Mouse (Mus musculus): ENCODE results near the gene Rgs17.

DNA sequence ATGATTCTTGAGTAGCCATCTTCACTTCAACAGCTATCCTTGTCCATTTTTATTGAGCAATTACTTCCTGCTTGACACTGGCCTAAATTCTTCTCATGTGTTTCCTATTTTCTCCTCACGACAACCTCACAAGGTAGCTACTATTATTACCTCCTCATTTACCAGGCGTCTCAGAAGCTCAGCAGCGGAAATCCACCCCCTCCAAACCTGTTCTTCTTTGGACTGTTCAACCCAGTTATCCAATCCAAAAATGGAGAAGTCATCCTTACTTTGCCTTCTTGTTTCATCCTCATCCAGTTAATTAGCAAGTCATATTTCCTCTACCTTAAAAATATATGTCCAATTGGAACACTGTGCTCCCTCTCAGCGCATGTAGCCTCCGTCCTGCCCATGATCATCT lies 2.1 kb upstream of the Rgs17 start:
- TF ChIP-seq EP300 (IDR thresholded peaks at IDR 0.05; ENCODE audit: low read depth): no peak
- TF ChIP-seq CTCF (IDR thresholded peaks at IDR 0.05; ENCODE audit: low read depth): no peak

All from heart, postnatal 0 days (tissue).